Mouse (Mus musculus): ENCODE measurements at regions not wholly inside any gene's neighbourhood (a gene's known extent, or its start where the extent isn't known, plus 50 kb on each side); places are given as distances from the start of the nearest gene placed in this dataset.
A peak's percentile ranks its signal among the peaks of the same experiment; 100 is the strongest.

DNA sequence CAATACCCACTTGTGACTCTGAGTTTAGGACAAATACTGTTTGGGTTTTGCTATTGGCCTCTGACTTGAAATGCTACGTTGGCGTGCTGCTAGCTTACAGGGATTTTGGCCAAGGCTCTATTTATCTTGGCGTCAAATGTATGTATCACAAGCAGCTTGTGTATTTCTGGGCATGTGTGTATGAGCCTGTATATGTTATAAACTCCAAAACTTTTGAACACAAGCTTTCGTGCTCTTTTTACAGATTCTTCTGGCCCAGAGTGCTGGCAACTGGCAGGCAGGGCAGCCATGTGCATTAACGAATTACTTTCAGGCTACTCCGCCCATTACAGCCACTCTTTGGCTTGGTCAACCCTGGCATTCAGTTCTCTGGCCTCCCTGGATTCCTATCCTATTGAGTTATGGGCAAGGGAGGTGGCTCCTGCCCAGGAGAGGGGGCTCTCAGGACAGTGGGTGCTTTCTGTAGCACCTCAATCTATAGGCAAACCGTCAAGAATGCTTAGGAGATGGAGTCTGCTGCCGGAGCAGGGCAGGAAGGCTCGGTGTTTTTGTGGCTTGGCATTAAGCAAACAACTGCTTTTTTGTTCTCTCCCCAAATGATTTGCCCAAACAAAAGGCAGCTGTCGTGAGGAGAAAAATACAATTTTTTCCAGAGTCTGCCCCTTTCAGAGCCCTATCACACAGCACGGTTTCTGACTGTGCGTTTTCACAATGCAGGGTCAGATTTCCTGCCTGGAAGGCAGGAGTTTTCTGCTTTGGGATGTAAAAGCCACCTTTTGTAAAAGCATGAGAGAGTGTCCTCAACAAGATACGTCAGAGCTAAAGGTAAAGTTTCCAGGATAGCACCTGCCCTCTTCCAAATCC is 465.0 kb downstream of the Ccdc171 start:
- ATAC-seq (replicated peaks), result no peak
- Histone ChIP-seq H3K4me1 (peaks cover 4% of the 10 kb centered on the region), H3K9me3 (no peaks in the 10 kb centered on the region), H3K4me2 (no peak overlapping the region), H3K36me3 (replicated peaks) (no peaks in the 10 kb centered on the region), H3K27ac (no peak overlapping the region), H3K27me3 (replicated peaks) (no peaks in the 10 kb centered on the region), H3K9ac (no peak overlapping the region), H3K4me3 (no peak overlapping the region)
- 43% methylated on average over 13 of the region's 13 CpGs for WGBS

DNA sequence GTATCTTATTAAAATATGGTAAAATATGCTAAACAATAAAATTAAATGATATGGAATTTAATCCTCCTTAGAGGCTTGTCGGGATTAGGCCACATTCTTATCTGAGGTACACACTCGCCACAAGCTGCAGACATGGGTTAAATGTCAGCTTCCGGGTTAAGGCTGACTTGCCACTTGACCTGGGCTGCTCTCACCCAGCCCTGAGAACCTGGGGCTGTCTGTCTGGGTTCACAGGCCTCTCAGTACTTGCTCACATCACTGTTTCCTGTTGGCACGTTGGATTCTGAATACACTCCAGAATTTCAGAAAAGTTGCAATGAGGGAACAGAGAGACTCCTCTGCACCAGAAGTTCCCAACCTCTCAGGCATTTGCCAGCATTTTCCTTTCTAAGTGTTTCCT is 465.9 kb downstream of the Ccdc171 start:
- Histone ChIP-seq H3K9me3 (no peaks in the 10 kb centered on the region), H3K9ac (no peak overlapping the region), H3K4me3 (no peak overlapping the region), H3K4me1 (peaks cover 4% of the 10 kb centered on the region), H3K27me3 (replicated peaks) (no peaks in the 10 kb centered on the region), H3K36me3 (replicated peaks) (no peaks in the 10 kb centered on the region), H3K4me2 (no peak overlapping the region), H3K27ac (no peak overlapping the region)
- 44% methylated on average over 4 of the region's 4 CpGs for WGBS
- ATAC-seq (replicated peaks), result no peak

DNA sequence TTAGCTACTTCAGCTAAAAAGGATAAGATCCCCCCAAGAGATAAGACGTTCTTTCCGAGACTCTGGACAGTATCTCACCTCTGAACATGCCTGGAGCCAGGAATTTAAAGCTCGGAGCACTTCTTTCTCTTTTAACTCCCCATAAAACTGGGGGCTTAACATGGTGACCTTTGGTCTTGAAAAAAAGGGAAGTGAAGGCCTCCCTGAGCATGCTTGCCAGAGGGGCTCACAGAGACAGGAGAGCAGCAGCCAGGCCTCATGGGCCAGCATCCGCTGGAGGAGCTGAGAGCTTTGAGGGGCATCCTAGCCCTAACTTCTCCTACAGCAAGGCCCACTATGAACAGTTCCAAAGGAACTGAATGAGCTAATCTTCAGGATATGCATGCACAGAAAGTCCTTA is 471.7 kb downstream of the Ccdc171 start:
- Histone ChIP-seq H3K4me1 (0 out of 2 replicates have a peak, but pooled peaks cover 7% of the 10 kb centered on the region), H3K27me3 (replicated peaks) (no peaks in the 10 kb centered on the region), H3K36me3 (replicated peaks) (no peaks in the 10 kb centered on the region), H3K9ac (no peak overlapping the region), H3K4me2 (no peak overlapping the region), H3K9me3 (no peaks in the 10 kb centered on the region), H3K4me3 (no peak overlapping the region), H3K27ac (no peak overlapping the region)
- 77% methylated on average over 4 of the region's 4 CpGs for WGBS
- ATAC-seq (replicated peaks), result no peak

DNA sequence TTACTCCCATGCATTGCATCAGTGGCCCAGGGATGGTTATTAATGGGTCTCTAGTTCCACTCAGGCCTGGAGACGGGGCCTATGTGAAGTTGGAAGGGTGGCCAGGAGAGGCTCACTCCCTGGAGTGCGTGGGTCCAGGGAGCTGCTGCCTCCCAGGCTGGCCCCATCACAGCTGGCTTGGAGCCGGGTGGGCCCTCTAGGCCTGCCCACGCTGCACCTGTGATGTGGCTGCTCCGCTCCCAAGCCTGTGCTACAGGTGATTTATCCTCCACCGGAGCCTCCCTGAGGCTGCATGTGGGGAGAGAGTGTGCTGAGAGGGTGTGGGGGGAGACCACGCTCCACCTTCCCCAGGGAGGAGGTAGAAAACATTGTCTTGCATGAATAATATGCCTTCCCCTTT is 476.3 kb downstream of the Ccdc171 start:
- H3K4me1 ChIP-seq, result 0 out of 2 replicates have a peak, but pooled peaks cover 7% of the 10 kb centered on the region
- no peaks in the 10 kb centered on the region for H3K9me3 ChIP-seq
- no peaks in the 10 kb centered on the region for H3K36me3 ChIP-seq (replicated peaks)
- WGBS, result 77% methylated on average over 7 of the region's 7 CpGs
- ATAC-seq (replicated peaks), result no peak
- no peak overlapping the region for H3K27ac ChIP-seq
- H3K4me3 ChIP-seq, result no peak overlapping the region
- no peak overlapping the region for H3K4me2 ChIP-seq
- no peaks in the 10 kb centered on the region for H3K27me3 ChIP-seq (replicated peaks)
- H3K9ac ChIP-seq, result no peak overlapping the region

DNA sequence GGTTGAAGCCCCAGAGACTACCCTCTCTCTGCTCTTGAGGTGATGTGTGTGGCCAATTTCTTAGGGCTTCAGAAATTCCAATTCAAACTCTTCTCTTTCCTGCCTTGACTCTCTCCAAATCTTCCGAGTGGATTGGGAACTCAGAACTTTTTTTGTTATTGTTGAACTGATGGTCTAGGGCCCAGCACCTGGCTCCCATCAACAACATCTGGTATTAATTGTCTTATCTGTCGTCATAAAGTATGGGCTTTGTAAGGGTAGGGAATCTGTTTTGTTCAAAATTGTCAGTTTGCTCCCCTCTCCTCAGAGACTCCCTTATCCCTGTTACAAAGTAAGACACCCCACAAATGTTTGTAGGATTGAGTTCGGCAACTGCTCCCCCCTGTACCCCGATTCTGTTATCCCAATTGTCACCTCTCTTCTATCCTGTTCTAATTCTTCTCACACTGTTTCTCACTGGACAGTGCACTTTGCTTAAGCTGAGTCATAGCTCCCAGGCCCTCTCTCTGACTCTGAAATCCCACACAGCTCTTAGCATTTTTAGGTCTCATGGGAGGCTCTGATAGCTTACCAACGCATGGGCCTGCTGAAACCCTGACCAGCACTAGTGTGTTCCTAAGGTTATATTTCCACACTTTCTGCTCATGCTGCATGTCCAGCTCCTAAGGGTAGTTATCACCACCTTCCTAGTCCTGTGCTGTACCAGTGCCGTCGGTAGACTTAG is 478.9 kb downstream of the Ccdc171 start:
- H3K4me2 ChIP-seq, result no peak overlapping the region
- 0 out of 2 replicates have a peak, but pooled peaks cover 7% of the 10 kb centered on the region for H3K4me1 ChIP-seq
- H3K27ac ChIP-seq, result no peak overlapping the region
- H3K27me3 ChIP-seq (replicated peaks), result no peaks in the 10 kb centered on the region
- H3K36me3 ChIP-seq (replicated peaks), result no peaks in the 10 kb centered on the region
- 84% methylated on average over 7 of the region's 7 CpGs for WGBS
- no peak overlapping the region for H3K9ac ChIP-seq
- no peak for ATAC-seq (replicated peaks)
- H3K4me3 ChIP-seq, result no peak overlapping the region
- H3K9me3 ChIP-seq, result no peaks in the 10 kb centered on the region

DNA sequence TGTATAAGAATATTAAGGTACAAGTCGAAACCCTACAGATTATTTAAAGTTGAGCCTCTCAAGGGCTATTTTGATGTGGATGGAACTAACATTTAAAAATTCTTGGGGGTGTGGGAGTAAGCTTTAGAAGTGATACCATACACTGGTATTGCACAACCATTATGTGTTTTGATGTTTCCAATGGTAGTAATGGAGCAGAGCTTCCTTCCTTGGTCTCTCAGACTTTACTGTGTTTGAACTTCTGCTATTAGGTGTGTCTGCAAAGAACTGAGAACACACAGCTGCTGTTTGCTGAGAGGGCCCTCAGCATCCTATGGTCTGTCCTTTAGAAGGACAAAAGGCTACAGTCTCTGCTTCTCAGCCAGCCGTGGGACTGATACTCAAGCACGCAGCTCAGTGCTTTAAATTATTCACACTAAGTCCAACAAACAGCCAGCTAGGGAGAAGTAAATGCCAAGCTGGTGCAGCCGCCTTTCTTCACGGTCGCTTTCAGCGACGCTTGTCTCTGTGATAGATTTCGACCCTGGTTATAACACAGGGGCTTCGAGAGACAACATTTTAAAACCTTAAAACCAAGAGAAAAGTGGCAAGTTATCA is 479.5 kb downstream of the Ccdc171 start:
- peak; percentile 24; the same call in 1 of the 2 replicates for ATAC-seq (replicated peaks)
- Histone ChIP-seq H3K27me3 (replicated peaks) (no peaks in the 10 kb centered on the region), H3K9me3 (no peaks in the 10 kb centered on the region), H3K4me2 (no peak overlapping the region), H3K4me3 (no peak overlapping the region), H3K36me3 (replicated peaks) (no peaks in the 10 kb centered on the region), H3K4me1 (0 out of 2 replicates have a peak, but pooled peaks cover 7% of the 10 kb centered on the region), H3K9ac (no peak overlapping the region), H3K27ac (no peak overlapping the region)
- WGBS, result 51% methylated on average over 10 of the region's 10 CpGs

DNA sequence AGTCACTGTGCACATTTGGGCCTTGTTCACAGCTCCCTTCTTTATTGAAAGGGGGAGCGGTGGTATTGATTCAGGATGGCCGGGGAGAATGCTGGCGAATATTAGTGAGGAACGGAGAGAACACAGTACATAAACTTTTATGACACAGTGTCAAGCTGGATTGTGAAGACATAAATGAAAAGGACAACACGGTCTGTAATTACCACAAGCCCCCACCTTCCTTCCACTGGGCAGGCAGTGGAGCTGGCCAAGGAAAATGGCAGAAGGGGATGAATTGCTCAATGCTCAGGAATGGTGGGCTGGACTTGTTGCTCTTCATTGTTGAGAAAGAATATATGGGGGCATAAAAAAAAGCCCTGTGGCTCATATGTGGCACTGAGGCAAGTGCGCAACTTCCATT is 486.6 kb downstream of the Ccdc171 start:
- H3K27ac ChIP-seq, result no peak overlapping the region
- H3K9ac ChIP-seq, result no peak overlapping the region
- H3K36me3 ChIP-seq (replicated peaks), result no peaks in the 10 kb centered on the region
- H3K27me3 ChIP-seq (replicated peaks), result no peaks in the 10 kb centered on the region
- no peaks in the 10 kb centered on the region for H3K9me3 ChIP-seq
- H3K4me1 ChIP-seq, result no peaks in the 10 kb centered on the region
- no peak overlapping the region for H3K4me3 ChIP-seq
- H3K4me2 ChIP-seq, result no peak overlapping the region
- ATAC-seq (replicated peaks), result no peak
- WGBS, result 93% methylated on average over 6 of the region's 6 CpGs

DNA sequence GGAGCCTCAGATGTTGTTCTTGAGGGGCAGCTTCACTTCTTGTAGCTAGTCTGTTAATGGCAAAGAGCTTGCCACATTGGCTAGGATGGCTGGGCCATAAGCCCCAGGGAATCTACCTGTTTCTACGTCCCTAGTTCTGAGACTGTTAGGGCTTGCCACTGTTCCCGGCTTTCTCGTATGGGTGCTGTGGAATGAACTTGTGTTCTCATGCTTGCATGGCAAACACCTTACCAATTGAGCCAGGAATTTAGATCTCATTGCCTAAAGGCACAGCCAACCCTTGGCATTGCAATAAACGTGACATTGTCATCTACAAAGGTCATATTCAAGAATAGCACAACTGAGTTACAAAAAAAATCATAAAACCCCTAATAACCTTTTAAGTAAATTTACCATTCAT is 489.8 kb downstream of the Ccdc171 start:
- ATAC-seq (replicated peaks), result no peak
- Histone ChIP-seq H3K4me2 (no peak overlapping the region), H3K27me3 (replicated peaks) (no peaks in the 10 kb centered on the region), H3K9ac (no peak overlapping the region), H3K27ac (no peak overlapping the region), H3K4me1 (no peaks in the 10 kb centered on the region), H3K36me3 (replicated peaks) (no peaks in the 10 kb centered on the region), H3K4me3 (no peak overlapping the region), H3K9me3 (no peaks in the 10 kb centered on the region)
- WGBS, result 88% methylated on average over 4 of the region's 4 CpGs

DNA sequence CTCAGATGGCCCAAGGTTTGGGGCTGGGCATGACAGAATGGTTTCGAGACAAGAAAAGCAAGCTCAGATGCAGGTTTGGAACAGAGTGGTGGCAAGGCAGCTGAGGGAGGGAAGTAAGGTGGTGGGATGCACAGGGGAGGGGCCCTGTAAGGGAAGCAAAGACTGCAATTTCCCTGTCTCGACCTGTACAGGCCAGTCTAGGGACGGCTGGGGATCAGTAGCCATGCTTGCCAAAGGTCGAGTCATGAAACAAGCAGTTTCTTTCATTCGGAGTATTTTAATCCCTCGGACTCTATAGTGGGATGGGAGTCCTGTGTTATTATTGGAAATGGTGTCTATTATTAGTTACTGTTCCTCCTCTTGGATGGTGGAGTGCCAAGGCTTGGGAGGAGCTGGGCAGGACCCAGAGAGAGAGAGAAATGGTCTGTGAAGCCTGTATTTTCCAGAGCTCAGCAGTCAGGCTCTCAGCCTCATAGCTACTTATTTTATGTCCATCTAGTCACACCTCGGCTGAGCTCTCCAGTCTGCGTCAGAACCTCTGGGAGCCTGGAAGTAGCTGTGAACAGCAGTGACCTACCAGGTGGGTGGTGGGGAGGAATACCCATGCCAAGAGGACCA is 490.3 kb downstream of the Ccdc171 start:
- no peaks in the 10 kb centered on the region for H3K9me3 ChIP-seq
- no peak overlapping the region for H3K4me3 ChIP-seq
- no peaks in the 10 kb centered on the region for H3K4me1 ChIP-seq
- no peaks in the 10 kb centered on the region for H3K27me3 ChIP-seq (replicated peaks)
- H3K36me3 ChIP-seq (replicated peaks), result no peaks in the 10 kb centered on the region
- no peak overlapping the region for H3K27ac ChIP-seq
- no peak overlapping the region for H3K4me2 ChIP-seq
- WGBS, result 74% methylated on average over 8 of the region's 8 CpGs
- no peak overlapping the region for H3K9ac ChIP-seq
- no peak for ATAC-seq (replicated peaks)

DNA sequence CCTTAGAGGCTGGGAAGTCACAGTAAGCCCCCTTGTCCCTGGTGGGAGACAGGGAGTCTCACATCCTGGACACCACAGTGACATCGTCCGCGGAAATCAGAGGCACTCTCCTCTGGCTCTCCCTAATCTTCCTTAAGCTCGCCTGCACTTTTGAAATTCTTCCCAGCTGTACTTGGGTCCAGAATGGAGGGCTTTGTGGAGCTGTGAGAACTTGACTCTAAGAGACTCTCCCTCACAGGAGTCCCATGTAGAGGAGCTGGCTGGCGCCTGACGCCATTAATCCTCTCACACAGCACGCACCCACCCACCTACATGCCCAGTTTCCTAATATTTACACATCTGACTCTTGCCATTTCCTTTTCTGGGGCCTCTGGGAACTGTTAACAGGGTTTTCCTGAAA is 492.8 kb downstream of the Ccdc171 start:
- ATAC-seq (replicated peaks), result no peak
- Histone ChIP-seq H3K4me1 (no peaks in the 10 kb centered on the region), H3K36me3 (replicated peaks) (no peaks in the 10 kb centered on the region), H3K27ac (no peak overlapping the region), H3K4me3 (no peak overlapping the region), H3K9me3 (no peaks in the 10 kb centered on the region), H3K9ac (no peak overlapping the region), H3K4me2 (no peak overlapping the region), H3K27me3 (replicated peaks) (no peaks in the 10 kb centered on the region)
- 51% methylated on average over 7 of the region's 7 CpGs for WGBS

DNA sequence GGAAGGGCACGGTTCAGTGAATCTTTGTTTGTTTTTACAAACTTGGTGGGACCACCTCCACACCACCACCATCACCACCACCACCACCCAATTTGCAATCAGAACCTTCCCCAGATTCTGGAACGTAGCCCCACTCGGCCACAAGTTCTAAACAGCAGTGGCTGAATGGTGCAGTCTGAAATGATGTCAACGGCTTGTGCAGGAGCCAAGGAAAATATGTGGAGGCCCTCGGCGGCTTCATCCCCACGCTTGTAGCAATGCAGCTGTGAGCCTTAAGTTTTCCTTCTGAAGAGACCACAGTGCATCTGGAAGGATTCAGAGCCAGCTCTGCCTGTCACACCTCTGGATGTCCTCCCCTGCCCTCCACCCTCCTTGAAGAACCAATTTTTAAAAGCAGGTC is 493.4 kb downstream of the Ccdc171 start:
- H3K36me3 ChIP-seq (replicated peaks), result no peaks in the 10 kb centered on the region
- no peak overlapping the region for H3K4me2 ChIP-seq
- H3K4me1 ChIP-seq, result no peaks in the 10 kb centered on the region
- no peak for ATAC-seq (replicated peaks)
- H3K27ac ChIP-seq, result no peak overlapping the region
- H3K9ac ChIP-seq, result no peak overlapping the region
- no peak overlapping the region for H3K4me3 ChIP-seq
- H3K9me3 ChIP-seq, result no peaks in the 10 kb centered on the region
- no peaks in the 10 kb centered on the region for H3K27me3 ChIP-seq (replicated peaks)
- WGBS, result 81% methylated on average over 7 of the region's 7 CpGs

DNA sequence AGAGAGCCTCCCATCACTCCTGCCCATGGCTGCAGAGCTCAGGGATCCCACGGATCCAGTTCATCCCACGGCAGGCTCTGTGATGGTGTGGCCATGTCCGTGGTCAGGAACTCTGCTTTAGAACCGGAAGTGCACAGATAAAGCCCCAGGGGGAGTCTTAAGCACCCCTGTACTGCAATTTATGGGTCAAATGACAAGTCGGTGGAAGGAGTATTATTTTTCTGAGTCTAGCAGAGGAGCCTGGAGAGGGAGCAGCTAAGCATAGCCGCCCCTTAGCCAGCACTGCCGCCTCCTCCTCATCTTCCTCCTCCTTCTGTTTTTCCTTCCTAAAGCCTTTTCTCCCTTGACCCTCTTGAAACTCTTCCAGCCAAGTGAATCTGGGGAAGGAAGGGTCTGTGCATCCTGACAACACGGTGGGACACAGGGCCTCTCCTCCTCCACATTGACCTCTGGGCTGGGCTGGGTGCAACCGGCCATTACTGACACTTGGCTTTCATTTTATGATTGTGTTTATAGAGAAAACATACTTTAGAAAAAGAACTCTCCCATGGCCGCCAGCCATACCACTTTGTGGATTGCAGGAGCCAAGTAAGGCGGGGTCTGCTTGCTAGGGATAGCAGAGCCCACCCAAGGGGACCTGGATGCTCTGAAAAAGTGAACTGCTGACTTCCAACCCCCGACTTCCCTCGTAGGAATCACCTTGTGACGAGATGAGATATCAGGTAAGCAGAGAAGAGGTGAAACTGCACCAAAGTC is 494.3 kb downstream of the Ccdc171 start:
- no peak overlapping the region for H3K9ac ChIP-seq
- WGBS, result 83% methylated on average over 14 of the region's 14 CpGs
- no peaks in the 10 kb centered on the region for H3K9me3 ChIP-seq
- no peaks in the 10 kb centered on the region for H3K27me3 ChIP-seq (replicated peaks)
- ATAC-seq (replicated peaks), result no peak
- H3K36me3 ChIP-seq (replicated peaks), result no peaks in the 10 kb centered on the region
- H3K4me1 ChIP-seq, result no peaks in the 10 kb centered on the region
- H3K4me3 ChIP-seq, result no peak overlapping the region
- no peak overlapping the region for H3K27ac ChIP-seq
- H3K4me2 ChIP-seq, result no peak overlapping the region

All from midbrain, embryonic 15.5 days (tissue).